Mouse (Mus musculus) liver, embryonic 12.5 days (tissue): ENCODE results near the gene Natd1. TPM values are rescaled to one million over a fixed set of nuclear protein-coding genes. Genes with fewer than 3 reads are reported as not detected.
A peak's percentile ranks its signal among the peaks of the same experiment; 100 is the strongest.

Experiments used
- ATAC-seq: fragments of 200-750 bp; cut with Nextera tagmentation; 2 replicates; pipeline ENCODE4 v1.8.0; 2017; ENCODE audit warnings: moderate number of reproducible peaks, mild to moderate bottlenecking, moderate library complexity
- H3K27ac ChIP-seq: fragments of 300-500 bp; sonication (generic); 2 replicates; pipeline ENCODE4 v1.5.1; 2016; ENCODE audit warnings: mild to moderate bottlenecking
- H3K27me3 ChIP-seq: fragments of 300-500 bp; sonication (generic); replicated peaks from 2 replicates; pipeline ENCODE4 v1.6.1; 2016; ENCODE audit warnings: mild to moderate bottlenecking, moderate library complexity
- H3K36me3 ChIP-seq: fragments of 300-500 bp; sonication (generic); 2 replicates; pipeline ENCODE4 v1.6.1; 2016; ENCODE audit warnings: mild to moderate bottlenecking, moderate library complexity
- H3K4me1 ChIP-seq: fragments of 300-500 bp; sonication (generic); 2 replicates; pipeline ENCODE4 v1.6.1; 2016
- H3K4me2 ChIP-seq: fragments of 300-500 bp; sonication (generic); 2 replicates; pipeline ENCODE4 v1.6.1; 2016; ENCODE audit warnings: mild to moderate bottlenecking, moderate library complexity
- H3K4me3 ChIP-seq: fragments of 300-500 bp; sonication (generic); 2 replicates; pipeline ENCODE4 v1.5.1; 2016; ENCODE audit warnings: mild to moderate bottlenecking, moderate library complexity
- H3K9ac ChIP-seq: fragments of 300-500 bp; sonication (generic); 2 replicates; pipeline ENCODE4 v1.6.1; 2016; ENCODE audit warnings: mild to moderate bottlenecking, moderate library complexity
- H3K9me3 ChIP-seq: fragments of 300-500 bp; sonication (generic); replicated peaks from 2 replicates; pipeline ENCODE4 v1.6.1; 2016; ENCODE audit warnings: mild to moderate bottlenecking, moderate library complexity
- WGBS: fragments of 180-500 bp; shearing (Covaris S2); methylation state at CpG from one replicate; pipeline ENCODE4 v1.1.7; 2016; ENCODE audit not compliant: insufficient replicate concordance; 5-methylcytosine and 5-hydroxymethylcytosine counted together
- polyA plus RNA-seq: library from polyadenylated mRNA; unstranded; fragments of >200 nt; fragmentation: Nextera tagmentation; extraction: Ambion mirVana; gene quantifications from 2 replicates; pipeline ENCODE4 v1.2.1, GENCODE M21; 2016

Natd1 gene
- polyA plus RNA-seq, 1 experiment from 2014 or later, result 9.6 TPM

DNA sequence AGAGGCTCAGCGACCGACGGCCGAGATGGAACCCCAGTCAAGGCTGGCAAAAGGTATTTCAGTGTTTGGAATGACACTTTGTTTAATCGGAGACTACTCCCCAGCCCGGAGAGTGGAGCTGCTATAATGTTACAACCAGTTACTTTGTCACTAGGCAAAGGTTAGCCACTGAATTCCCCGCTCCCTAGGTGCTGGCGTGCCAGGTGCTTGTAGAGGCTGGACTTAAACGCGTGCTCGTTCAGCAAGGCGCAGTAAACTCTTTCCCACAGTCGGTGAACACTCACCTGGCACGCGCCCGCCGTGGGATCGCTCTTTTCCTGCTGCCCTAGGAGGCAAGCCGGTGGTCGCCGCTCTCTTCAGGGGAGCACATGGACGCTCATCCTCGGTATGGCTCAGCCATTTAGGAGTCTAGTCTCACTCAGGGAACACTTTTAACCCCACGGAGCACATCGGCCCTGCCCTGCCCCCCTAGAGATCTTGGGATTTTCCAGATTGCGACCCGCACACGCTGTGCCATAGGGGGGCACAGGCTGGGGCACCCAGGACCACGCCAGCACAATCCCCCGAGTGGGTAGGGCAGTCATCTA lies 16.8 kb upstream of the Natd1 start:
- H3K9me3 ChIP-seq, result no peaks in the 10 kb centered on the region
- 2% methylated on average over 30 of the region's 30 CpGs for WGBS
- H3K27me3 ChIP-seq, result no peaks in the 10 kb centered on the region
- H3K4me1 ChIP-seq, result peaks cover 76% of the 10 kb centered on the region
- peaks cover 22% of the 10 kb centered on the region for H3K36me3 ChIP-seq
- H3K4me2 ChIP-seq, result peak overlapping the region; percentile 94
- peak overlapping the region; percentile 96 for H3K9ac ChIP-seq
- H3K27ac ChIP-seq, result peak overlapping the region; percentile 69
- peak; percentile 9 for ATAC-seq
- H3K4me3 ChIP-seq, result peak overlapping the region; percentile 95

DNA sequence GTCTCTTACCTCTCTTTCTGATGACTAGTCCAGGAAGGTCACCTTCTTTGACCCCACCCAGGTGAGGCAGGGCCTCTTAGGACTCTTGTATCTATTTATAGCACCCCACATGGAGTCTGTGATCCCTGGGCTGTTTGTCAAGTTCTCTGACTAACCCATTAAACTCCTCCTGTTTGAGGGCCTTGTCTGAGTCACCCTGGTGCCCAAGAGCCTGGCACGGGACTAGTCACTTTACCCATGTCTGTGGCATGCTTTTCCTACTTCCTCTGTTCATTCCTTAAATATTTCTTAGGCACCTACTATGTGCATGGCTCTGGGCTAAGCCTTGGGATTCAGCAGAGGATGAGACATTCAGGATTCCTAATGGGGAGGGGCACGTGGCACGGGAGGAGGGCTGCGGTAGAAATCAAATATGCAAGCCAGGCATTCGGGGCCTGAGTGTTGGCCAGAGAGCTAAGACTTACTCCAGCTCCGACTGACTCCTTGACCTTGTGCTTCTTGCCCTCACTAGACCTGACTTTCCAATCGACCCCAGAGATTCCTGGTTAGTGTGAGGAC lies 16.3 kb upstream of the Natd1 start:
- ATAC-seq, result no peak
- Histone ChIP-seq H3K27ac (peak overlapping the region; percentile 69; the same call in 1 of the 2 replicates), H3K4me1 (peaks cover 76% of the 10 kb centered on the region), H3K36me3 (peaks cover 20% of the 10 kb centered on the region), H3K27me3 (no peaks in the 10 kb centered on the region), H3K9me3 (no peaks in the 10 kb centered on the region), H3K9ac (peak overlapping the region; percentile 96), H3K4me3 (peak overlapping the region; percentile 95), H3K4me2 (peak overlapping the region; percentile 94)
- WGBS, result 19% methylated on average over 7 of the region's 7 CpGs

DNA sequence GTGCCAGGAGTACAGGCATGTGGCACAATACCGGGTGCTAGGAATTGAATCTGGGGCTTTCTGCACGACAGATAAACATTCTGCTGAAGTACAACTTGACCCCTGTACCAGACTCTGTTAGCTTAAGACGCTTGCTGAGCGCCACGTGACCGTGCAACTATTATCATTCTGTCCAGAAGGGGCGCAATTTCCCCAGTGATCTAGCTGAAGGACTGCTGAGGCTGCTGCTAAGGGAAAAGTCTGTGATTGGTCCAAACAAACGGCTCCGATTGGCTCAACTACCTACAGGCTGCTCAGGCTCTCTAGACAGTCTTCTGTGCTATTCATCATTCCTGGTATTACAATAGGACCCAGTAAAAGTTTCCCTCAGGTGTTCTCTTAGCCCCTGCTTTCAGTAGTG lies 12.7 kb upstream of the Natd1 start:
- Histone ChIP-seq H3K4me3 (no peak overlapping the region), H3K9ac (peak overlapping the region; percentile 47; the same call in 1 of the 2 replicates)
- WGBS, result 1% methylated on average over 9 of the region's 9 CpGs

DNA sequence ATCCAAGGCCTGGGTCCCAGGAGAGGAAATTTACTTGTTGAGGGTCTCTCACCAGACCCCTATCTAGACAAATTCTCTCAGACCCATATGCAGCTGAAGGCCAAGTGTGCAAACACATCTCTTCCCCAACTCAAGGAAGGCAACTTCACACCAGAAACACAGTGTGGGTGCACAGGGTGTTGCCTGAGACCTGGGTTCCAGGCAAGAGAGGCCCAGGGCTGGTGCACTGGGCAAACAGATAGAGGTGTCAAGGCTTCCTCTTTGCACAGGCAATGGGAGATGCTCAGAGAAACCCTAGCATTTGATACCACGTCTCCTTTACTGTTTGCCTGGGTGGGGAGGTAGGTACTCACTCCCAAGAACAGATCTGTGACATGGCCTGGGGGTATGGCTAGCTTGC lies 10.4 kb upstream of the Natd1 start:
- 39% methylated on average over 1 of the region's 1 CpGs for WGBS
- Histone ChIP-seq H3K4me3 (peak overlapping the region; percentile 10; the same call in 1 of the 2 replicates), H3K4me2 (peak overlapping the region; percentile 58), H3K27me3 (no peaks in the 10 kb centered on the region), H3K9me3 (no peaks in the 10 kb centered on the region), H3K9ac (peak overlapping the region; percentile 51; the same call in 1 of the 2 replicates), H3K36me3 (peaks cover 12% of the 10 kb centered on the region), H3K4me1 (peaks cover 83% of the 10 kb centered on the region), H3K27ac (peak overlapping the region; percentile 88)
- peak; percentile 70 for ATAC-seq

More for the DNA sequence above, 12.7 kb upstream of the Natd1 start:
- H3K9me3 ChIP-seq, result no peaks in the 10 kb centered on the region
- H3K27me3 ChIP-seq, result no peaks in the 10 kb centered on the region
- peak overlapping the region; percentile 38 for H3K4me2 ChIP-seq
- H3K36me3 ChIP-seq, result no peaks in the 10 kb centered on the region
- peaks cover 77% of the 10 kb centered on the region for H3K4me1 ChIP-seq
- peak; percentile 25 for ATAC-seq
- peak overlapping the region; percentile 52 for H3K27ac ChIP-seq

DNA sequence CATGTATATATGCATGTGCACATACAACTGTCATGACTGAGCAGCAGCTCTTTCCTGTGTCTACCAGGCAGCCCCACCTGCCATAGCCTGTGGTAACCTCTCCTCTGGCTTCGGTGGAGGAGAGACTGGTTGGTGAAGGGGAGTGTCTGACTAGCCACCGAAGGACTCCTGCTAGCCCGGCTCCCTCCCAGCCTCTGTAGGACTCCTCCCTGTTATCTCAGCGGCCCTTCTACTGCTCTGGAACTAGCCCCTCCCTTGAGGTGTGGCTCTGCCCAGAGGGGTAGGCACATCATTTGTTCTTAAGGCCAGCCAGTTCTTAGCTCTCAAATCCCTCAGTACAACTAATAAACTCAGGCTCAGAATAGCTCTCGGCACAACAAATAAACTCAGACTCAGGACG lies 9.9 kb upstream of the Natd1 start:
- Histone ChIP-seq H3K27ac (peak overlapping the region; percentile 88), H3K4me1 (peaks cover 83% of the 10 kb centered on the region), H3K4me2 (peak overlapping the region; percentile 58), H3K36me3 (peaks cover 16% of the 10 kb centered on the region), H3K4me3 (peak overlapping the region; percentile 10; the same call in 1 of the 2 replicates), H3K9me3 (no peaks in the 10 kb centered on the region), H3K27me3 (no peaks in the 10 kb centered on the region), H3K9ac (peak overlapping the region; percentile 59)
- WGBS, result 24% methylated on average over 6 of the region's 6 CpGs
- ATAC-seq, result peak; percentile 94

DNA sequence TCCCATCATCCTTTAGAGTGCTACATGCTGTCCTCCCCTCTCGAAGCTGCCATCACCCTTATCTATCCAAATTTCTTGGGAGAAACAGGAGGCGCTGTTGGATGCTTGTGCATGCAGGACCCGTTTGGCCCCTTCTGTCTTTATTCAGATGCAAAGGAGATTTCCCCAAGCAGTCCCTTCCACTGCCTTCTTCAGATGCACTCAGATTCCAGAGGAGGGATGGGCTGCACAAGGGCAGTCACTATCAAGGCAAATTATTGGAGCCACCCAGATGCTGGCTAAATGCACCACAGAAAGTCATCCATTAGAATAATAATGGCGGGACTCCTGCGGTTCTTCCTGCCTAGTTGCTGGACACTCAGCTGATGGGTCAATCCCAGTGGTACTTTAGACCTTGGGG lies 8.4 kb upstream of the Natd1 start:
- no peak for ATAC-seq
- Histone ChIP-seq H3K27ac (peak overlapping the region; percentile 84), H3K4me1 (peaks cover 85% of the 10 kb centered on the region), H3K9me3 (no peaks in the 10 kb centered on the region), H3K4me2 (peak overlapping the region; percentile 41; the same call in 1 of the 2 replicates), H3K36me3 (peaks cover 16% of the 10 kb centered on the region), H3K27me3 (no peaks in the 10 kb centered on the region), H3K9ac (peak overlapping the region; percentile 45; the same call in 1 of the 2 replicates), H3K4me3 (no peak overlapping the region)
- WGBS, result 77% methylated on average over 5 of the region's 5 CpGs

DNA sequence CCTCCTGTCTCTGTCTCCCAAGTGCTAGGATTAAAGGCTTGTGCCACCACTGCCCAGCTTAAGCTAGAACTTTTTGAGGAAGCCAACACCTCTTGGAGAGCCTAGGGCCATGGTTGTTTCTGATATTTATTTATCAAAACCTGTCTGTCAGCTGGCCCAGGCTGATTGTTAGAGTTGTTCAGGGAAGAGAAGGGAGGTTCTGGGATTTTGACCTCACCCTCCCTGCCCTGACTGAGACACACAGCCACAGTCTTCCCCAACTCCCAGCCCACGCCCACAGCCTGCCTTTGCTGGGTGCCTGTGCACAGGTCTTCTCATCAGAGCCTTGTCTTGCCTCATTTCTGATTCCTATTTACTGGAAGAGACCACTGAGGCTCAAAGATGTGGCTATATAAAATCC lies 7.6 kb upstream of the Natd1 start:
- Histone ChIP-seq H3K36me3 (peaks cover 16% of the 10 kb centered on the region), H3K4me1 (peaks cover 86% of the 10 kb centered on the region), H3K9me3 (no peaks in the 10 kb centered on the region), H3K27ac (peak overlapping the region; percentile 84), H3K9ac (peak overlapping the region; percentile 45), H3K4me2 (peak overlapping the region; percentile 41), H3K27me3 (no peaks in the 10 kb centered on the region), H3K4me3 (no peak overlapping the region)
- peak; percentile 68 for ATAC-seq
- 47% methylated on average over 1 of the region's 1 CpGs for WGBS

DNA sequence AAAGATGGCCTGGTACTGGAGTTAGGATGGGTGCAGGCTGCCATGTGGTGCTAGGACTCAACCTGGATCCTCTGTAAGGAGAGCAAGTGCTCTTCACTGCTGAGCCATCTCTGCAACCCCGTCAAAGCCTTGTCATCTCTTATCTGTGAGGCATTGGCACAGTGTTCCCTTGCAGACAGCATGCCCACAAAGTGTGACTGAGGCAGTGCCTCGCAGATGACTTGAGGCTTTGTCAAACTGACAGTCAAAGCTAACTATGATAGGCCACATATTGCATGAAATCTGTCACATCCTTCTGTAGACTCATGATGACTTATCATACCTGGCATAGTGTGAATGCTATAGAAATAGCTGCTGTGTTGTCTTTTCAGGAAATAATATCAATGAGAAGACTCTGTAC lies 5.5 kb upstream of the Natd1 start:
- Histone ChIP-seq H3K36me3 (peaks cover 16% of the 10 kb centered on the region), H3K9ac (peak overlapping the region; percentile 29; the same call in 1 of the 2 replicates), H3K4me3 (no peak overlapping the region), H3K9me3 (no peaks in the 10 kb centered on the region), H3K27ac (peak overlapping the region; percentile 55), H3K4me1 (peaks cover 82% of the 10 kb centered on the region), H3K27me3 (no peaks in the 10 kb centered on the region), H3K4me2 (no peak overlapping the region)
- 45% methylated on average over 2 of the region's 2 CpGs for WGBS
- ATAC-seq, result no peak

DNA sequence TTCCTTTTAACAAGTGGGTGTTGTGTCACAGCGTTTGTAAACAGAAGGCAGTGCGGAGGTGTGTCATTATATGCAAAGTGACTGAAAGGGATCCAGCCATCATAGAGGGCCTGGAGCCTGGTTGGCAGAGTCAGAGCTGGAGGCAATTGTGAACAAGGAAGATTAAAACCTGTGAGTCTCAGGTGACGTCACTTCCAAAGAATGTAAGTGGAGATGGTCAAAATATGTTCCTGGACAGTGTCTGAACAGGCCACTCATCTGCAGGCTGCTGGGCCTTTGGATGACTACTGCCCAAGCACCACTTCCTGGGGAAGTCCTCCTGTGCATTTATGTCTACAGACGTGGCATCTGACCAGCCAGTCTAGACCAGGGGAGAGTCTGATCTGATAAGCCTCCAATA lies 651 bp upstream of the Natd1 start:
- H3K9me3 ChIP-seq, result no peaks in the 10 kb centered on the region
- WGBS, result 71% methylated on average over 4 of the region's 4 CpGs
- H3K36me3 ChIP-seq, result peaks cover 9% of the 10 kb centered on the region; the same call in 1 of the 2 replicates
- ATAC-seq, result no peak
- H3K9ac ChIP-seq, result no peak overlapping the region
- peaks cover 72% of the 10 kb centered on the region for H3K4me1 ChIP-seq
- H3K27me3 ChIP-seq, result 0 out of 2 replicates have a peak, but pooled peaks cover 3% of the 10 kb centered on the region
- H3K4me2 ChIP-seq, result no peak overlapping the region
- H3K27ac ChIP-seq, result no peak overlapping the region
- no peak overlapping the region for H3K4me3 ChIP-seq

DNA sequence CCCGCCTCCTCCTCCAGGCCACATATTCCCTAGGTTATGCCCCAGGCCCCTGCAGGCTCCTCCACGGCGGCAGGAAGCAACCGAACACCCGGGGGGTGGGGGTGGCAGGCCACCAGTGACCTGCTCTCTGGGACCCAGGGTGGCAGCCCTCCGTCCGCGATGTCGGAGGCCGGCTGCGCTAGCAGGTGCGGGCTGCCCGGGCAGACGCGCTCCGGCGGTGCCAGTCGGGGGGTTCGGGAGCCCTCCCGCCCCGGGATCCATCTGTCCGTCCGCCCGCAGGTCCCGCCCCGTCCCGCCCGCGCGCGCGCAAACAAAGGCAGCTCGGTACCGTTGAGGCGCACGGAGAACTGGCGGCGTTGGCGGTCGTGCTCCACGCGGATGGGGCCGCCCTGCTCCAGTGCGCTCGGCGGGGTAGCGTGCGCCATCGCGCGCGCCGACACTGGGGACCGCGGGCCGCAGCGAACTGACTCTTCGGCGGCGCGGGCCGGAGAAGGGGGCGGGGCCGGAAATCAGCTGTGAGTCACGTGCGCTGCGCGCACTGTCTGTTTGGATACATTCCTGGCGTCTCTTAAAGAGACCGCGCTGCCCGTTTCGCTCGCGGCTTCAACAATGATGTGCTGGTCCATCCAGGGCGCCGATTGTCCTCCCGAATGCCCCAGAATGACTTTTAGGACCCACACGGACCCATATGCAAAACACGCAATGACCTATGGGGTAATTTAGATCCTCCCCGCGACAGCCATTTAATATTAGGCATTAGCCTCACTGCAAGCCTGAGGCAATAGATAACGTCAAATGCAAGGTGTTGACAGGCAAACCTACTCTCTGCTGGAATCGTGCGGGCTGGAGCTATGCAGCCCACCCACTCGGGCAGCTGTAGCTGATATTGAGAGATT lies 1.0 kb downstream of the Natd1 start:
- 0 out of 2 replicates have a peak, but pooled peaks cover 3% of the 10 kb centered on the region for H3K36me3 ChIP-seq
- peaks cover 62% of the 10 kb centered on the region for H3K4me1 ChIP-seq
- peak overlapping the region; percentile 96 for H3K4me2 ChIP-seq
- peak overlapping the region; percentile 96 for H3K9ac ChIP-seq
- H3K27me3 ChIP-seq, result 0 out of 2 replicates have a peak, but pooled peaks cover 3% of the 10 kb centered on the region
- H3K4me3 ChIP-seq, result peak overlapping the region; percentile 96
- no peaks in the 10 kb centered on the region for H3K9me3 ChIP-seq
- WGBS, result 1% methylated on average over 65 of the region's 86 CpGs
- peak overlapping the region; percentile 87 for H3K27ac ChIP-seq
- ATAC-seq, result peak; percentile 91

DNA sequence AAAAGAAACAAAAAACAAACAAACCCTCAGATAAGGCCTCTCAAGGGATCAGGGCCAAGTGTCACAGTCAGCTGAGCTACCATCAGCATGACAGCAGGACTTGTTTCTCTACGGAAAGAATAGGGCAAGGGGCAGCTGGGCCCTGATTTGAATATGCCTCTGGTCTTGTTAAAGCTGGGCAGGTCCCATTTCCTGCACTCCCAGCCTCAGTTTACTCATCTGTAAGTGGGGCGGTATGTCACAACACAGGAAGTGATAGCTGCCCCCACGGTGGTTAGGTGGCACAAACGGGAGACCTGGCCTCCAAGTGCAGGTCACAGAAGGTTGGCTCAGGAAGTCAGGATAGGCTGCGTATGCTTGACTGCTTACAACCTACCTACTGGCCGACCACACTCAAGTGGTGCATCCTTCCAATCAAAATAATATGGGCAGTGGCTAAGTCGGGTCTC lies 2.0 kb downstream of the Natd1 start:
- H3K27me3 ChIP-seq, result 0 out of 2 replicates have a peak, but pooled peaks cover 3% of the 10 kb centered on the region
- peak overlapping the region; percentile 87 for H3K27ac ChIP-seq
- no peak for ATAC-seq
- no peaks in the 10 kb centered on the region for H3K9me3 ChIP-seq
- H3K9ac ChIP-seq, result peak overlapping the region; percentile 96
- H3K4me2 ChIP-seq, result peak overlapping the region; percentile 96
- peaks cover 56% of the 10 kb centered on the region for H3K4me1 ChIP-seq
- WGBS, result 30% methylated on average over 7 of the region's 7 CpGs
- H3K36me3 ChIP-seq, result 0 out of 2 replicates have a peak, but pooled peaks cover 3% of the 10 kb centered on the region
- peak overlapping the region; percentile 96 for H3K4me3 ChIP-seq
